Mouse (Mus musculus) thymus, adult 2 months (tissue): Measurements from ENCODE around the gene Rps16.

ENCODE experiments used
- CTCF ChIP-seq: fragments of 200-500 bp; IDR thresholded peaks from 2 replicates; pipeline ENCODE4 v1.5.1; 2012; ENCODE audit warnings: mild to moderate bottlenecking, control low read depth, low read length, moderate library complexity, borderline replicate concordance; ENCODE audit not compliant: control insufficient read depth, poor library complexity, insufficient read depth; ENCODE audit errors: extremely low read depth
- POLR2A ChIP-seq: fragments of 200-500 bp; IDR thresholded peaks from 2 replicates; pipeline ENCODE4 v1.6.1; 2012; ENCODE audit warnings: mild to moderate bottlenecking, low read length, control low read depth, moderate library complexity; ENCODE audit not compliant: control insufficient read depth, poor library complexity, insufficient read depth; ENCODE audit errors: extremely low read depth

DNA sequence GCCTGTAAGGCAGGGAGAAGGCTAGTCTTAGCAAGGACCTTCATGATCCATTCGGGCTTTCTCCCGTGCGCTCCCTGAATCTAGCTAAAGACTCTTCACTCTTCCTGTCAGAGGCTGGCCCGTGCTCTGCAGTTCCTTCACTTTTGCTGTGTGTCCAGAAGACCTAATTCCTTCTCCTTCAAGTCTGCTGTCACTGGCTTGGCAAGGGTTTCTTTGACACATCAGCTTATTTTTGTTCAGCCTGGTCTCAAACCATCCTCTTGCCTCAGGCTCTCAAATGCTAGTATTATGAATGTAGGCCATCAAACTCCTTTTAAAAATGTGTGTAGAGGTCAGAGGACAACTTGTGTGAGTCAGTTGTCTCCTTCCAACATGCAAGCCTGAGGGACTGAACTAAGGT lies 33.2 kb downstream of the Rps16 start:
- no peak for TF ChIP-seq POLR2A
- no peak for TF ChIP-seq CTCF
